Mouse (Mus musculus): ENCODE results near the gene H2-Q6. TPM values are rescaled to one million over a fixed set of nuclear protein-coding genes. Genes with fewer than 3 reads are reported as not detected.
"Not testable (repeated sequence)": the region's sequence is repeated elsewhere in the genome, so short reads cannot be mapped to it uniquely, and the experiment has no call there.

H2-Q6 gene
- polyA plus RNA-seq, 2 experiments = 7.6 to 10.3 TPM

- not testable (repeated sequence) for H3K9ac ChIP-seq (replicated peaks); H3K27ac ChIP-seq; H3K36me3 ChIP-seq (replicated peaks; ENCODE audit: control insufficient read depth, insufficient read depth, low read depth); ATAC-seq (ENCODE audit: insufficient read depth); H3K9me3 ChIP-seq (ENCODE audit: control insufficient read depth, low read length); H3K4me1 ChIP-seq (replicated peaks; ENCODE audit: control insufficient read depth in 2 of 2, insufficient read depth in 2 of 2, low read length in 1 of 2); DNase-seq (ENCODE audit: low read depth in 3 of 3, low spot score in 3 of 3); H3K4me3 ChIP-seq (ENCODE audit: insufficient read depth in 1 of 2, low read depth in 2 of 2, low read length in 2 of 2); H3K4me2 ChIP-seq (ENCODE audit: low read depth)
- H3K27me3 ChIP-seq (ENCODE audit: control insufficient read depth, insufficient read depth, low read length) = peaks cover 12% of the 10 kb centered on the region
- WGBS (ENCODE audit: insufficient replicate concordance) = 41% methylated on average over 3 of the region's 3 CpGs
These were observed 1.4 kb upstream of the H2-Q6 start for GRCm38 (mm10) chr17:35423131-35423810.

GRCm38 (mm10) chr17:35424106-35424505 lies 544 bp upstream of the H2-Q6 start:
- H3K4me3 ChIP-seq (ENCODE audit: insufficient read depth in 1 of 2, low read depth in 2 of 2, low read length in 2 of 2); H3K36me3 ChIP-seq (replicated peaks; ENCODE audit: control insufficient read depth, insufficient read depth, low read depth); H3K27ac ChIP-seq; ATAC-seq (ENCODE audit: insufficient read depth); H3K4me1 ChIP-seq (replicated peaks; ENCODE audit: control insufficient read depth in 2 of 2, insufficient read depth in 2 of 2, low read length in 1 of 2); DNase-seq (ENCODE audit: low read depth in 3 of 3, low spot score in 3 of 3); H3K9ac ChIP-seq (replicated peaks); H3K9me3 ChIP-seq (ENCODE audit: control insufficient read depth, low read length); H3K4me2 ChIP-seq (ENCODE audit: low read depth): not testable (repeated sequence)
- peaks cover 12% of the 10 kb centered on the region for H3K27me3 ChIP-seq (ENCODE audit: control insufficient read depth, insufficient read depth, low read length)
- WGBS (ENCODE audit: insufficient replicate concordance) = 41% methylated on average over 3 of the region's 3 CpGs

GRCm38 (mm10) chr17:35425474-35425873 lies 824 bp downstream of the H2-Q6 start:
- H3K4me1 ChIP-seq (replicated peaks; ENCODE audit: control insufficient read depth in 2 of 2, insufficient read depth in 2 of 2, low read length in 1 of 2); H3K9me3 ChIP-seq (ENCODE audit: control insufficient read depth, low read length); H3K4me3 ChIP-seq (ENCODE audit: insufficient read depth in 1 of 2, low read depth in 2 of 2, low read length in 2 of 2); H3K27ac ChIP-seq; H3K36me3 ChIP-seq (replicated peaks; ENCODE audit: control insufficient read depth, insufficient read depth, low read depth); H3K9ac ChIP-seq (replicated peaks); DNase-seq (ENCODE audit: low read depth in 3 of 3, low spot score in 3 of 3): not testable (repeated sequence)
- peaks cover 12% of the 10 kb centered on the region for H3K27me3 ChIP-seq (ENCODE audit: control insufficient read depth, insufficient read depth, low read length)
- WGBS (ENCODE audit: insufficient replicate concordance) = 11% methylated on average over 28 of the region's 28 CpGs
- H3K4me2 ChIP-seq (ENCODE audit: low read depth) = peak overlapping the region; percentile 36; the same call in 1 of the 2 replicates
- ATAC-seq (ENCODE audit: insufficient read depth) = peak; percentile 50

- not testable (repeated sequence) for H3K9ac ChIP-seq (replicated peaks); H3K4me2 ChIP-seq (ENCODE audit: low read depth); H3K9me3 ChIP-seq (ENCODE audit: control insufficient read depth, low read length); DNase-seq (ENCODE audit: low read depth in 3 of 3, low spot score in 3 of 3); ATAC-seq (ENCODE audit: insufficient read depth); H3K4me3 ChIP-seq (ENCODE audit: insufficient read depth in 1 of 2, low read depth in 2 of 2, low read length in 2 of 2); H3K4me1 ChIP-seq (replicated peaks; ENCODE audit: control insufficient read depth in 2 of 2, insufficient read depth in 2 of 2, low read length in 1 of 2); H3K36me3 ChIP-seq (replicated peaks; ENCODE audit: control insufficient read depth, insufficient read depth, low read depth); H3K27ac ChIP-seq
- H3K27me3 ChIP-seq (ENCODE audit: control insufficient read depth, insufficient read depth, low read length) = peaks cover 12% of the 10 kb centered on the region
- WGBS (ENCODE audit: insufficient replicate concordance) = 54% methylated on average over 6 of the region's 6 CpGs
These were observed 4.2 kb downstream of the H2-Q6 start for GRCm38 (mm10) chr17:35428883-35429282.

- not testable (repeated sequence) for H3K4me2 ChIP-seq (ENCODE audit: low read depth); H3K27me3 ChIP-seq (ENCODE audit: control insufficient read depth, insufficient read depth, low read length); H3K9ac ChIP-seq (replicated peaks); H3K4me3 ChIP-seq (ENCODE audit: insufficient read depth in 1 of 2, low read depth in 2 of 2, low read length in 2 of 2); ATAC-seq (ENCODE audit: insufficient read depth); H3K36me3 ChIP-seq (replicated peaks; ENCODE audit: control insufficient read depth, insufficient read depth, low read depth); H3K27ac ChIP-seq; H3K9me3 ChIP-seq (ENCODE audit: control insufficient read depth, low read length); DNase-seq (ENCODE audit: low read depth in 3 of 3, low spot score in 3 of 3); H3K4me1 ChIP-seq (replicated peaks; ENCODE audit: control insufficient read depth in 2 of 2, insufficient read depth in 2 of 2, low read length in 1 of 2)
- 53% methylated on average over 6 of the region's 6 CpGs for WGBS (ENCODE audit: insufficient replicate concordance)
These were observed 6.0 kb downstream of the H2-Q6 start for GRCm38 (mm10) chr17:35430671-35431070.

GRCm38 (mm10) chr17:35432167-35432566 lies 7.5 kb downstream of the H2-Q6 start:
- not testable (repeated sequence) for H3K27ac ChIP-seq; H3K4me3 ChIP-seq (ENCODE audit: insufficient read depth in 1 of 2, low read depth in 2 of 2, low read length in 2 of 2); H3K9ac ChIP-seq (replicated peaks); H3K4me2 ChIP-seq (ENCODE audit: low read depth); ATAC-seq (ENCODE audit: insufficient read depth); H3K9me3 ChIP-seq (ENCODE audit: control insufficient read depth, low read length); H3K27me3 ChIP-seq (ENCODE audit: control insufficient read depth, insufficient read depth, low read length); H3K4me1 ChIP-seq (replicated peaks; ENCODE audit: control insufficient read depth in 2 of 2, insufficient read depth in 2 of 2, low read length in 1 of 2); DNase-seq (ENCODE audit: low read depth in 3 of 3, low spot score in 3 of 3); H3K36me3 ChIP-seq (replicated peaks; ENCODE audit: control insufficient read depth, insufficient read depth, low read depth)
- WGBS (ENCODE audit: insufficient replicate concordance) = 65% methylated on average over 2 of the region's 3 CpGs

Measured in liver, embryonic 14.5 days (tissue).